Mouse (Mus musculus) limb, embryonic 12.5 days (tissue): ENCODE results near the gene Hdhd5. TPM values are rescaled to one million over a fixed set of nuclear protein-coding genes. Genes with fewer than 3 reads are reported as not detected.

ENCODE experiments used
- ATAC-seq: fragments of 200-750 bp; cut with Nextera tagmentation; 2 replicates; pipeline ENCODE4 v1.8.0; 2017; ENCODE audit warnings: low read depth, moderate TSS enrichment; ENCODE audit not compliant: insufficient number of reproducible peaks, insufficient read depth, low FRiP score, low TSS enrichment
- H3K27ac ChIP-seq: fragments of 300-500 bp; sonication (generic); 2 replicates; pipeline ENCODE4 v1.5.1; 2016; ENCODE audit warnings: mild to moderate bottlenecking, moderate library complexity
- H3K27me3 ChIP-seq: fragments of 300-500 bp; sonication (generic); 2 replicates; pipeline ENCODE4 v1.6.1; 2016; ENCODE audit warnings: mild to moderate bottlenecking, moderate library complexity
- H3K36me3 ChIP-seq: fragments of 300-500 bp; sonication (generic); 2 replicates; pipeline ENCODE4 v1.6.1; 2016; ENCODE audit warnings: mild to moderate bottlenecking, moderate library complexity
- H3K4me1 ChIP-seq: fragments of 300-500 bp; sonication (generic); replicated peaks from 2 replicates; pipeline ENCODE4 v1.6.1; 2016
- H3K4me2 ChIP-seq: fragments of 300-500 bp; sonication (generic); 2 replicates; pipeline ENCODE4 v1.6.1; 2016; ENCODE audit warnings: mild to moderate bottlenecking, moderate library complexity
- H3K4me3 ChIP-seq: fragments of 300-500 bp; sonication (generic); replicated peaks from 2 replicates; pipeline ENCODE4 v1.5.1; 2016; ENCODE audit warnings: mild to moderate bottlenecking
- H3K9ac ChIP-seq: fragments of 300-500 bp; sonication (generic); replicated peaks from 2 replicates; pipeline ENCODE4 v1.6.1; 2016; ENCODE audit warnings: mild to moderate bottlenecking, moderate library complexity
- H3K9me3 ChIP-seq: fragments of 300-500 bp; sonication (generic); 2 replicates; pipeline ENCODE4 v1.6.1; 2016; ENCODE audit warnings: mild to moderate bottlenecking, moderate library complexity
- WGBS: fragments of 180-500 bp; shearing (Covaris S2); methylation state at CpG from one replicate; pipeline ENCODE4 v1.1.7; 2016; 5-methylcytosine and 5-hydroxymethylcytosine counted together
- polyA plus RNA-seq: library from polyadenylated mRNA; unstranded; fragments of >200 nt; fragmentation: Nextera tagmentation; extraction: Ambion mirVana; gene quantifications from 2 replicates; pipeline ENCODE4 v1.2.1, GENCODE M21; 2016

Gene Hdhd5
- polyA plus RNA-seq, 1 experiment from 2014 or later: 22.1 TPM

GRCm38 (mm10) chr6:120555983-120556567 lies 25.0 kb upstream of the Hdhd5 start:
- Histone ChIP-seq H3K4me3 (no peak overlapping the region), H3K27me3 (no peaks in the 10 kb centered on the region), H3K36me3 (no peaks in the 10 kb centered on the region), H3K4me2 (no peak overlapping the region), H3K4me1 (no peaks in the 10 kb centered on the region), H3K9ac (no peak overlapping the region), H3K9me3 (no peaks in the 10 kb centered on the region), H3K27ac (no peak overlapping the region)
- 87% methylated on average over 6 of the region's 6 CpGs for WGBS
- ATAC-seq: no peak

GRCm38 (mm10) chr6:120555152-120555551 lies 24.0 kb upstream of the Hdhd5 start:
- Histone ChIP-seq H3K9ac (no peak overlapping the region), H3K4me2 (no peak overlapping the region), H3K36me3 (no peaks in the 10 kb centered on the region), H3K9me3 (no peaks in the 10 kb centered on the region), H3K27ac (no peak overlapping the region), H3K4me3 (no peak overlapping the region), H3K27me3 (no peaks in the 10 kb centered on the region), H3K4me1 (peaks cover 2% of the 10 kb centered on the region)
- no peak for ATAC-seq
- 73% methylated on average over 1 of the region's 1 CpGs for whole genome bisulfite sequencing

- no peak overlapping the region for H3K4me3 ChIP-seq
- no peak for ATAC-seq
- WGBS: 31% methylated on average over 2 of the region's 2 CpGs
- no peak overlapping the region for H3K9ac ChIP-seq
- H3K9me3 ChIP-seq: no peaks in the 10 kb centered on the region
- H3K27me3 ChIP-seq: no peaks in the 10 kb centered on the region
- H3K4me1 ChIP-seq: peaks cover 4% of the 10 kb centered on the region
- no peak overlapping the region for H3K4me2 ChIP-seq
- no peaks in the 10 kb centered on the region for H3K36me3 ChIP-seq
- H3K27ac ChIP-seq: peak overlapping the region; percentile 45; the same call in 1 of the 2 replicates
Observed at GRCm38 (mm10) chr6:120550173-120550572, 19.1 kb upstream of the Hdhd5 start.

- H3K4me3 ChIP-seq: no peak overlapping the region
- WGBS: 90% methylated on average over 3 of the region's 3 CpGs
- H3K9me3 ChIP-seq: no peaks in the 10 kb centered on the region
- H3K27ac ChIP-seq: no peak overlapping the region
- H3K9ac ChIP-seq: no peak overlapping the region
- no peaks in the 10 kb centered on the region for H3K36me3 ChIP-seq
- no peak for ATAC-seq
- no peak overlapping the region for H3K4me2 ChIP-seq
- H3K4me1 ChIP-seq: peaks cover 4% of the 10 kb centered on the region
- no peaks in the 10 kb centered on the region for H3K27me3 ChIP-seq
Observed at GRCm38 (mm10) chr6:120548581-120548980, 17.5 kb upstream of the Hdhd5 start.

- H3K9ac ChIP-seq: no peak overlapping the region
- 90% methylated on average over 4 of the region's 4 CpGs for WGBS
- H3K27me3 ChIP-seq: no peaks in the 10 kb centered on the region
- no peaks in the 10 kb centered on the region for H3K36me3 ChIP-seq
- H3K27ac ChIP-seq: no peak overlapping the region
- ATAC-seq: no peak
- H3K4me1 ChIP-seq: peaks cover 4% of the 10 kb centered on the region
- no peak overlapping the region for H3K4me2 ChIP-seq
- no peak overlapping the region for H3K4me3 ChIP-seq
- H3K9me3 ChIP-seq: no peaks in the 10 kb centered on the region
Observed at GRCm38 (mm10) chr6:120546973-120547372, 15.9 kb upstream of the Hdhd5 start.

GRCm38 (mm10) chr6:120546292-120546691 lies 15.2 kb upstream of the Hdhd5 start:
- H3K9ac ChIP-seq: no peak overlapping the region
- no peaks in the 10 kb centered on the region for H3K9me3 ChIP-seq
- H3K4me1 ChIP-seq: peaks cover 4% of the 10 kb centered on the region
- H3K4me3 ChIP-seq: no peak overlapping the region
- no peak for ATAC-seq
- no peaks in the 10 kb centered on the region for H3K36me3 ChIP-seq
- no peak overlapping the region for H3K27ac ChIP-seq
- H3K27me3 ChIP-seq: no peaks in the 10 kb centered on the region
- no peak overlapping the region for H3K4me2 ChIP-seq
- 90% methylated on average over 3 of the region's 3 CpGs for WGBS

- no peak for ATAC-seq
- WGBS: 21% methylated on average over 1 of the region's 1 CpGs
Observed at GRCm38 (mm10) chr6:120542061-120542460, 10.9 kb upstream of the Hdhd5 start.

GRCm38 (mm10) chr6:120541386-120541785 lies 10.3 kb upstream of the Hdhd5 start:
- Histone ChIP-seq H3K4me3 (no peak overlapping the region), H3K4me1 (peaks cover 6% of the 10 kb centered on the region), H3K9me3 (no peaks in the 10 kb centered on the region), H3K36me3 (no peaks in the 10 kb centered on the region), H3K27me3 (no peaks in the 10 kb centered on the region), H3K27ac (no peak overlapping the region), H3K9ac (no peak overlapping the region), H3K4me2 (no peak overlapping the region)
- ATAC-seq: no peak
- 35% methylated on average over 2 of the region's 2 CpGs for WGBS

More at GRCm38 (mm10) chr6:120542061-120542460, 10.9 kb upstream of the Hdhd5 start:
- Histone ChIP-seq H3K4me1 (peaks cover 6% of the 10 kb centered on the region), H3K9me3 (no peaks in the 10 kb centered on the region), H3K9ac (no peak overlapping the region), H3K27me3 (no peaks in the 10 kb centered on the region), H3K36me3 (no peaks in the 10 kb centered on the region), H3K27ac (no peak overlapping the region), H3K4me2 (no peak overlapping the region), H3K4me3 (no peak overlapping the region)

- Histone ChIP-seq H3K27ac (no peak overlapping the region), H3K9ac (0 out of 2 replicates have a peak overlapping the region, but pooled peaks have one; percentile 31), H3K27me3 (no peaks in the 10 kb centered on the region), H3K9me3 (no peaks in the 10 kb centered on the region), H3K36me3 (no peaks in the 10 kb centered on the region), H3K4me2 (peak overlapping the region; percentile 54; the same call in 1 of the 2 replicates), H3K4me3 (no peak overlapping the region), H3K4me1 (peaks cover 6% of the 10 kb centered on the region)
- ATAC-seq: no peak
- WGBS: 44% methylated on average over 10 of the region's 10 CpGs
Observed at GRCm38 (mm10) chr6:120539781-120540231, 8.7 kb upstream of the Hdhd5 start.

GRCm38 (mm10) chr6:120539132-120539759 lies 8.1 kb upstream of the Hdhd5 start:
- Histone ChIP-seq H3K4me3 (peak overlapping the region; percentile 29), H3K9ac (peak overlapping the region; percentile 31; the same call in 1 of the 2 replicates), H3K4me1 (peaks cover 6% of the 10 kb centered on the region), H3K27ac (no peak overlapping the region), H3K4me2 (peak overlapping the region; percentile 54), H3K36me3 (no peaks in the 10 kb centered on the region), H3K9me3 (no peaks in the 10 kb centered on the region), H3K27me3 (no peaks in the 10 kb centered on the region)
- peak; percentile 85 for ATAC-seq
- WGBS: 2% methylated on average over 16 of the region's 16 CpGs

- Histone ChIP-seq H3K9me3 (no peaks in the 10 kb centered on the region), H3K27ac (no peak overlapping the region), H3K4me2 (no peak overlapping the region), H3K4me3 (no peak overlapping the region), H3K9ac (no peak overlapping the region), H3K4me1 (peaks cover 6% of the 10 kb centered on the region), H3K36me3 (no peaks in the 10 kb centered on the region), H3K27me3 (no peaks in the 10 kb centered on the region)
- WGBS: 87% methylated on average over 2 of the region's 2 CpGs
- no peak for ATAC-seq
Observed at GRCm38 (mm10) chr6:120536337-120536736, 5.2 kb upstream of the Hdhd5 start.
